Mouse (Mus musculus) cerebellum, adult 18-20 months (tissue): ENCODE results near the gene Dscam.

Experiments
- DNase-seq, 2 experiments: peaks; one replicate each; pipeline ENCODE4 v3.0.0; 2021

The Dscam gene

DNA sequence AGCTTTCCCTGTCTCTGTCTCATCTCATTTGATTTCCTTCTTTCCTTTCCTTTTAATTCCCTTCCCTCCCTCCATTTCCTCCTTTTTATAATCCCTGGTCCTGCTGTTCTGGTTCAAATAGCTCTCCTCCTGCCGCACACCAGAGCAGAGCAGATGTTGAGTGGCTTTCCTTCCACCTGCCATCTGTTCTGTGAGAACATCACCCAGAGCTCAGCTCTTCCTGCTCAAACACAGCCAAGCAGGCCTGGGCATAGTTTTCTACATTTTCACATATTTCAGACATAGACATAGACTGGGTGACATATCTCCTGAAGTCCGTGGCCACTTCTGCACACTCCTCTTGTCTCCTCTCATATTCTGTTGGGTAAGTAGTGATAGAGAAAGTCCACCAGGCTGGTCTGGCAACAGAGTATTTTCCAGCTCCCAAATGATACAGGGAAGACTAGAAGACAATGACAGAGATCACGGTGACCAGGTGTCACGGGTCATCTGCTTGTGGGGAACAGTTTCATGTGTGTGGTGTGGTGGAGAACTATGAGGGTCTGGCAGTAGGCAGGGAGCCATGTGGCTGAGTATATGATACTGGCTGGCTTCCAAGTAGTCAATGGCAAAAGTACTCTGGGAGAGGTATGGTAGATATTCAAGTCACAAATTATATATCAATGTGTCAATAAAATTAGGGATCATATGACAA lies 536.3 kb downstream of the Dscam start:
- DNase-seq, result no peak

DNA sequence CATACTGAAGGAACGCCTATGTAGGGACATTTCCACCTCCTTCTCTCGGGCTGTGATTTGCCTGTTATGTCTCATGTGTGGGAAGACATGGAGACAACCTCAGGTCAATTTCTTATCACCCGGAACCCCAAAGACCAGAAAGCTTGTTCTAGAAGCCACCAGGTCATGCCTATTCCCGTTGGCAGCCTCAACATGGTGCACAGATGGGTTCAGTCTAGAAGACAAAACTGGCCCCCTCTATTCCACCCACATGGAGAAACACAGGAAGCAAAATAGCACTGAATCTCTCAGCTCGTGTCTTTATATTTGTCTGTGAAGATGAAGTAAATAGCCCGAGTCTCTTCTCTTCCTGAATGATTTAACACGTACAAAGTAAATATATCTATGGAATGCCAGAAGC lies 540.3 kb downstream of the Dscam start:
- no peak for DNase-seq

DNA sequence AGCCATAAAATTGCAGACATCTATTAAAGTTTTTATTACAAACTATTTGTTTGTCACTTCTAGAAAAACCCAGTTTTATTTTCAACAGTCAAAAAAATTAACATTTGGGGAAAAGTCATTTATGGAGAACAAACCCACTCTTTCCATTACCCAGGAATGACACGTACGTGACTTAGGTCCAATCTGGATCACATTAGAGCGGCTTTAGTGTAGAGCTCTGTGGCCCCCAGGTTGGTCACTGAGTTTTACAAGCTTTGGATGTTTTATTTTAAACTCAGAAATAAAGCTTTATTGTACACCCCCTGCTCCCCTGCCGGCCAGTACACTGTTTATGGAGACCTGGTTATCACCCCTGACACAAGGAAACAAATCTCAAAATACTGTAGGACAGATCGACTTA lies 540.9 kb downstream of the Dscam start:
- no peak for DNase-seq

DNA sequence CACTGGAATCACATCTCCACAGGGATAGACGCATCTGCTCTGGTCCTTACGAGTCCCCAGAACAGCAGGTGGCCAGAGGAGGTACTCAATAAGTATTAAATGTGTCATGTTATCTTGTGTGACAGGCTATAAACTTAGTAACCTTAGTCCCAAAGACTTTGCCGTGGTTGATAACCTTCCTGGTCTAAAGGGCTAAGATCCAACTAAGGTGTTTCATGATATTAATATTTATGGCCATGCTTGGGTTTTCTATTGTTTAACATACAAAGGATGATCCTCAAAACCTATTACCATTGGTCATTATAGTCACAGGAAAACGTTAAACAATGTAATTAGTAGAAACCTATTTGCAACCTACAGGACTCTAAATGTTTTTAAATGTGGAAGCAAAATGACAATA lies 545.1 kb downstream of the Dscam start:
- no peak for DNase-seq

DNA sequence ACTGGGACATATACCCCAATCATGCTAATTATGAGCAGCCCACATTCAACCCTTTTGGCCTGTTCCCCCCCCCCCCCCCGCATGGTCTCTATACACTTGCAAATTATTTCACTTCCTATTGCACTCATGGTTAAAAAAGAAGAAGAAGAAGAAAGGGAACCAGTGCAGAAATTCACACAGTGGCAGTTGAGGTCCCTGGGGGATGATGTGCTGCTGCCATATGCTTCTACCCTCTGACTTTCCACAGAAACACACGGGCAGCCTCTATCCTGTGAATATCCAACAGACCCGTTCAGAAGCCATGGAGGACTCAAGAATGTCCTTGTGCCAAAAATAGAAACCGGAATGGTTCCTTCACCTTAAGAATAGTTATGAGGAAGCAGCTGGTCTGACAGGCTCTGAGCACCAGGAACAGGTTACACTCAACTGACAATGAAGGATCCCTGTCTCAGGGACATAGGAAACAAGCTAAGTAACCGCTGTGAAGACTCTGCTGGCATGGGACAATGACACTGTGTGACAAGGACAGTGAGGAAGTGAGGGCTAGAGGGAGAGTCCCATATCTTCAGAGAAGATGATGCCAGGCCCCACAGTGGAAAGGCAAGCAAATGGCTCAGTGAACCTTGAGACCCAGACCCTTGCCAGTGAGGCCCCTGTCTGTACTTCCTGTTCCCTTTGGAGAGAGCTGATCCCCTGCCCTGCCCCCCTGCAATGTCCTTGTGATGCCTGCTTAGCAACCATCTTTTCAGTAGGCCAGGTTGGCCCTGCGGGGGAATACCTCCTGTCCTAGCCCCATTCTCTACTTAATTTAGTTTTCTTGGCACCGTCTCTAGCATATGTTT lies 545.8 kb downstream of the Dscam start:
- peak; percentile 15 to 18 for DNase-seq

DNA sequence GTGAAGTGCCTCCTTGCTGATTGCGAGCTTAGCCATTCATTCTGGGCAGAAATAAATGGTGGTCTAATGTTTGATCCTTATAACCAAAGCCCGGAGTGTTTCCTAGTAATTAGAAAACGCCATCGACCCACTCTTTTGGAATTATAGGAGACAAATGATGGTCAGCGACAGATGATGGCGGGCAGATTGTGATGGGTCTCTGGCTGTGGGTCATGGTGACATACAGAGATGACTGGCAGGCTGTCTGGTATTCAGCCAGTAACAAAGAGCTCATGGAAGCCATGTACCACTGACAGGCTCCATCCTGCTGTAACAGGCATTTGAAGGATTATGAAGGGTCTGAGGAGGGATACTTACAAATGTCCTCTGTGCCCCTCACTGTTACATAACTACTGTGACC lies 549.7 kb downstream of the Dscam start:
- DNase-seq, result peak; percentile 55 to 62

DNA sequence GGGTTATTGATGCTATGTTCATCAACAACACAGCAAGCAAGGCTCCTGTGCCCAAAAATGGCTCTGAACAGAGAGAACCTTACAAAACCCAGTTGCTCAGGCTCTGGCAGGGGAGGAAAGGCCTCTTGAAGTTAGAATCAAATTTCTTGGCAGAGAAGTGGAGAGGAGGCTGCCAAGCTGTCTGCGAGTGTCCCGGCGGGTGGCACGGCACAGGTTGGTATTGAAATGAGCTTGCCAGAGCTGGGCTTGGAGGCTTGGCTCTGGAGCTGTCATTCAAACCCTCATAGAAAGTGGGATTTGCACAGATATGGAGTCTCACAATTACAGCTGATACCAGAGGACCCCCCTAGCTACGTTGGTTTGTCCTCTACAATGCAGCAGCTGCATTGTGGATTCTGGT lies 550.1 kb downstream of the Dscam start:
- DNase-seq, result peak; percentile 86 to 90

DNA sequence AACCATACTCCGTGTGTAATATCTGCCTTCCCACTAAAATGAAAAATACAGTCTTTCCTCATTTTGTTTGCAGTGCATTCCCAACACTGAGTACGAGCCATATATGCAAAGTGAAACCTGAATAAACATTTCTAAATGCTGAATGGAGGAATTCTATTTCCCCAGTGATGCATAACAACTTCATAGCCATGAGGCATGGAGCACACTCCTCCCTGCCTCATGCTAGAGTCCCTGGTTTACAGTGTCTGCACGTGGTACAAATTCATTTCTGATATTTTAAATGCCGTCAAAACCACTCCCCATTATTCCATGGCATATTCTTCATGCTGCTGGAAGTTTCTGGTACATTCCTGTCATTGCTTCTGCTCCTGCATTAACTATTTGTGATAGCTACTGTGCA lies 552.8 kb downstream of the Dscam start:
- no peak for DNase-seq

DNA sequence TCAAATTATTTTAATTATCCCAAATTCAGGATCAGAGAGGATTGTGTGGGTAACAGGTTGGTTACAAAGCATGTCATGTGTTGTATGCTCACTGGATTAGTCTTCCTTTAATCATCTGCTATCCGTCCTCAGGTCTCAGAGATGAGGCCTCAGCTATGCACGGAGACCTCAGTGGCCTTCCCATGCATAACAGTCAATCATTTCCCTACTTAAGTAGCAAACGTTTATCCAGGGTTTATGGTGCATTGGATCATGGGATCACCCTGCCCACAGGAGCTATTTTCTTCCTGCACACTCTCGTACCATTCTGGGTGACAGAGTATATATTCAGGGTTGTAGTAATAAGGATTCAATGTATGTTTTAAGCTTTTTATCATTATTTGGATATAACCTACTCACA lies 557.3 kb downstream of the Dscam start:
- DNase-seq, result no peak

DNA sequence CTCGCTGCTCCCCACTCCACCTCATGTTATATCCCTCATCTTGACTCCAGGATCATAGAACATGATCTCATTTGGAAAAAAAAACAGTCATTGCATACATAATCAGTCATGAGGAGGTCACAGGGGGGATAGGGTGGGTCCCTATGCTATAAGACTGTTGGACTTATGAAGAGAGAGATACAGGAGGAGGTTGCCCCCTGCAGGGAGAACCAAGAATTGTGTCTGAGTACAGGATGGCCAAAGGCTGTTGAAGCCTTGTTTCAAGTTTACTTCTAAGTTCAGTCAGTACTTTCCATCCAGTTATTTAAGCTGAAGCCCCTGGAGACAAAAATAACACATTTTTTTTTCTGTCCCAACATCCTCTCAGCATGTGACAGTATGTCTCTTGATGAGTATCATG lies 559.7 kb downstream of the Dscam start:
- DNase-seq, result peak; percentile 15 to 22

DNA sequence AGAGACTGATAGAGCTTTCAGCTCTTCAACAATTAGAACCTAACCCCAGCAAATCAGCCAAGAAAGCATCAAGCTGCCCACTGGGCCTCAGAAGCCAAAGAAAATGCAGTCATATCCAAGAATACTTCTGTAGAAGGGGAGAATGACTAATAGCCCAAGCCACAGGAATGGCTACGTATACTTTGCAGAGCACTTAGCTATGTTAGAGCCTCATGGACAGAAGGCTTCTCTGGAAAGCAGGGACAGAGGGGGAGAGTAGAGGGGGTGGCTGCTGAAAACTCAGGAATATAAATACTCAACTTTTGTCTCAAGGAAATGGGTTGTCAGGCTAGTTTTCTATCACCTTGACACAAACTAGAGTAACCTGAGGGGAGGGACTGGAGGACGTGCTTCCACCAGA lies 568.3 kb downstream of the Dscam start:
- no peak for DNase-seq

DNA sequence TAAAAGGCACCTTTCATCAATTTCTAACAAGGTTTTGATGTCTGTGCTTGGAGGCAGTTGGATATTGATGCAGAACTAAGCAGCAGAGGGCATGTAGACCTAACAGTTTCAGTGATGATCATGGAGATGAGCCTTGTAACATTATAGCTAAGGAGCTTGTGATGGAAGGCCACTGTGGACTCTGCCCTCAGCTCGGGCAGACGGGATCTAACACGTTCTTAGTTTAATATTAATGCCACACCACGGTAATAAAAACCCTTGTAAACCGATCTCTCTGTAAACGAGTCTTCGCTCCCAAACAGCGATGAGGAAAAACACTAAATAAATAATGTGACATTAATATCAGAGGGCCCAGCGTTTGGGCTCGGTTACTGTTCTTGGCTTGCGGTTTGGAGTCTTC lies 569.8 kb downstream of the Dscam start:
- no peak for DNase-seq

DNA sequence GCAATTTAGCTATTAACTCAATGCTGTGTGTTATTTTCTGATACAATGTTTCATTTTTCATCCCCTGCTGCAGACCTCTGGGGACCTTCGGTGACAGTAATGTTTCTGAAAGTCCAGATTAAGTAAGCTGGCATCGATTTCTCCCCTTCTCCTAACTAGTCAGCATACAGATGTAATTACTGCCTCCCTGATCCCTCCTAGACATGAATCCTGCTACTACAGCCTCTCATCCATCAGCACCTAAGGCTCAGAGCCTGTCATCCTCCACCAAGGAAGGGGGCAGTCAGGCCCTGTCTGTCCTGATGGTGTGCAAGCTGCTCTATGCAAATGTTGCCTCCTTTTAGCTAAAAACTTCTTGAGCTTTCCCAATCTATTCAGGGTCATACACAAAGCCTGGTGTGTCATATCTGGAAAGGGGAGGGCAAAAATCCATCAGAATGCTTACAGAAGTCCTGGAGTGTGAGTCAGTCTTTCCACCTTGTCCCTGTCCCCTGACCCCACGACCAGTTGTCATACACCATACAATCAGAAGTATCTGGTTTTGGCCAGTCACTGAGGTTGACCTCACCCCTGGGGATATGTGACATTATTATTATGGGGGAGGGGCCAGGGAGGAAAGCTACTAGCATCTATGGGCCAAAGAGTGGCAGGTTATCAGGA lies 571.0 kb downstream of the Dscam start:
- DNase-seq, result no peak

DNA sequence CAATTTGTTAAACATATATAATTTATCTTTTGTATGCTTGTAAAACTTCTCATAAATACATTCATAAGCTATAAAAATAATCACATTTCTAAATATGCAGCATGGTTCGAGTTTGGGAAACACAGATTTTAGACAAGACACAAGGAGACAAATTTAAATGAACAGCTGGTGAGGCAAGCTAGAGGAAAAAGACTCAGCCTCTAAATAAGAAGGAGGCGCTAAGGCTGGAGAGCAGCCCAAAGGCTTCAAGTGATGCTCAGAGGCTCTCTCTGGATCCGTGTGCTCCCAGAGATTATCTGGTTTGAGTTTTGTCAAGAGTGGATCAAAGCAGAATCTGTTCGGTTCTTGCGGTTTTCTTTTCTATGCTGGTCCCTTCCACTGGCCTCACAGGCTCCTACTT lies 594.7 kb downstream of the Dscam start:
- no peak for DNase-seq

DNA sequence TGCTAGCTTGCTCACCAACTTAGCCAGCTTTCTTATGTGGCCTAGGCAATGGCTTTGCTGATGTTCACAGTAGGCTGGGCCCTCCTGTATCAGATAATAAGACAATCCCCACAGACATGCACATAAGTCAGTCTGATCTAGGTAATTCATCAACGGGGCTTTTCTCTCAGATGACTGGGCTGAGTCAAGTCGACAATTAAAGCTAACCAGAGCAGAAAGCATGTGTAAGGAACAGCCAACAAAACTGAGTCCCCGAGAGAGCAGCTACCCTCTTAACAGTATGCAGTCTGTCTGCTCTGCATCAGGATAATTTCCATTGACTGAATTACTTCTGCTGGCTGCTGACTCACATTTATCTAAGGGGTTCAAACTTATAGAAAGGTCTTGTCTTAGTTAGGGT lies 603.1 kb downstream of the Dscam start:
- DNase-seq, result no peak

DNA sequence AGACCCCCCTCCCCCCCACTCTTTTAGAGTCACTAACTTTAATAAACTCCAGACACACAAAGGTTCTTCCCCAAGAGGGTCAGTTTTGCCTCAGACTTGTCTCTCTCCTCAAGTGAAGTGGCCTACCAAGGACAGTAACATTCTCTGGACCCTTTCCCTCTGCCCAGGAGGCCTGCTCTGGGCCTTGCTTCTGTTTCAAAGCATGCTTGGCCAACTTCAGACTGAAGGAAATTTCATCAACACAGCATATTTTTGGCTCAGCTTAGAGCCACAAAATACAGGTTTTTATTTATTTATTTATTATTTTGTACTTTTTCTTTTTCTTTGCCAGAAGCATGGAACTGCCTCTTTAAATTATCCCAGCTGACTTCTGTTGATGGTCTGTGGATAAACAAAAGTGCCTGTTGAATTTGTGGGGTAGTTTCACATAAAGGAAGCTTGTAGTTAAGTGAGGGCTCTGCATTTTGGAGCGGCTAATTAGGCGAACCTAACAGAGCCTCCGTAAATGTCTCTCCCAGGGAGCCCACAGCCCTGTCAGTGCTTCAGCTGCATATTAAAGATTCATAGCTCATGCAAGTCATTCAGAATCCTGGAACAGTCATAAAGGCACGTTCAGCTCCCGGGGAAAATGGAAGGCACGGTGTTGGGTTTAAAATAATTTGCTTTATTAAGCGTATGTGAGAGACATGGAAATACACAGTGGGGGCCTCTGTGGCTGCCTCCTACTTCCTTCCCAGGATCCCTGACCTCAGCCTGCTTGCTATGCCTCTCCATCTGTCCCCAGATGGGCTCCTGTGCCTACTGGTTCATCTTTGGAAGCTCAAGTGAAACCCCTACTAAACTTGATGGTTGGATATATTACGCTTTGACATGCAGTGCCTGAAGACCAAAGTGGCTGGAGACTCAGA lies 606.9 kb downstream of the Dscam start:
- no peak for DNase-seq

DNA sequence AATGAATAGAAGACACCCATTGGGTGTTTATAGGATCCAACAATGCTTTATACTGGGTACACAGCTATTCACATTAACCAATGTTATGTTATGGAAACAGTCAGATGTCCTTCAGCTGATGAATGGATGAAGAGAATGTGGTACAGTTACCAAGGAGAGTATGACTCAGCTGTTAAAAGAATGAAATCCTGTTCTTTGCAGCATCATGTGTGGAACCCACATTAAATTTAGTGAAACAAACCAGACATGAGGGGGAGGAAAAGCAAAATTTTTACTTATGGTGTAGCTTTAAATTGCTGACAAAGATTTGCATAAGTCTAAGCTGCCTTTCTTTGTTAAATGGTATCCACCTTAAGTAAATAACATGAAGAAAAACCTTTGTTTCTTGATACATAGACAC lies 610.8 kb downstream of the Dscam start:
- DNase-seq, result no peak

DNA sequence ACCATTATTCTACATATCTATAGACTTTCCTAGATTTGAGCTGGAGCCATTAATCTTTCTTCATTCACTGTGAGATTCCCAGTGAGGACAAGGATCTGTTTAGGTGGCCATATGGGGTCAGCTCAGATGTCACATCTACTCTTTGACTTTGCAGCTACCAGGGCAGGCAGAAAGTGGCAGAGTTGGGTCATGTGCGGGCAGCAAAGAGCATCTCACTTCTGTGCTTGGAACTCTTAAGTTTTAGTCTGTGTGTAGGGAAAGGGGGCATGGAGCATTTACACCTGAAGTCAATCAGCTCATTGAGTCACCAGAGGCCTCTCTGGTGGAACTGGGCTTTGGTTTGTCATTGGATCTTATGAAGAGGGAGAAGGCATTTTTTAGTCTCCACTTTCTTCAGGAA lies 612.2 kb downstream of the Dscam start:
- no peak for DNase-seq

DNA sequence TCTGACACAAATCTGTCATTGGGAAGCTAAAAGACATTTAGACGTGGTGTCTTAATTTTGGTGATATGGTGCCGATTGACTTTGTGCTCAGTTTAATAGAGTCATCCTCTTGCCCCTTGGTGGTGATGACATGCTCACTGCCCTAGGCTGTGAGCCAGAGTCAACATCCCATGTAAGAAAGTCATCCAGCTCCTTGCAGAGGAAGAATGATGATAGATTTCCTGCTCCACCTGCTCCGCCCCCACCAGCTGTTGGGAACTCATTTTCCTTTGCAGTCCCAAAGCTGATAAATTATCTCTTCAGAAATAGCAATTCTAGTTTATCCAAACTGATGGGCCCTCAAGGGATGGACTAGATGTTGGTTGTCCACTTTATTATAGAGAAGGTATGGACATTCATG lies 613.9 kb downstream of the Dscam start:
- no peak for DNase-seq

DNA sequence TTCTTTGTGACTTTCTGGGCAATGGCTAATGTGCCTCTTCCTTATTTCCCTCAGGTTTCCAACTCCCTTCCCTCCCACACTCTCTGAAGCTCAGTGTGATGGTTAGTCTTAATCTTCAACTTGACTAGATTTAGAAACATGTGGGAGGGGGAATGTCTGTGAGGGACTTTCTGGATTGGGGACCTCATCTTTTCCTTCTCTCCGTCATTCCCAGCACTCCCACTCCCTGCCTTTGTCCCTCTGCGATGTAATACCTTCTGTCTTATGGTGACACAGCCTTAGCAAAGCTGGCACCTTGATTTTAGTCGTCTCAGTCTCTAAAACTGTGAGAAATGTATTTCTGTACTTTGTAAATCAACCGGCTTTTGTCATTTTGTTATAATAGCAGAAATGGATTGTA lies 615.1 kb downstream of the Dscam start:
- DNase-seq, result no peak

DNA sequence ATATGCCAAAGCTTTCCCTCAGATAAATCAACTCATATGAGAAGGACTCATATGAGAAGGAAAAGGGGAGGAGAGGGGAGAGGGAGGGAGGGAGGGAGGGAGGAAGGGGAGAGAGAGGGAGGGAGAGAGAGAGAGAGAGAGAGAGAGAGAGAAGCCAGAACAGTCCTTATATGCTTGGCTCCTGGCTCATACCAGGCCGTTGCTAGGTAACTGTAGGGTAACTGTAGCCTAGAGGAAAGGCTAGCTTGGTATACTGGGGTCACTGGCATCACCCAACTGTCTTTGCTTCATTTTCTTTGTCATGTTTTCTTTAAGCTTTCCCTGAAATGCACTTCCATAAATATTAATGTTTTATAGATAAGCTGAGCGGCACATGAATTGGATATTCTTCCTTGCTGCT lies 617.9 kb downstream of the Dscam start:
- no peak for DNase-seq

DNA sequence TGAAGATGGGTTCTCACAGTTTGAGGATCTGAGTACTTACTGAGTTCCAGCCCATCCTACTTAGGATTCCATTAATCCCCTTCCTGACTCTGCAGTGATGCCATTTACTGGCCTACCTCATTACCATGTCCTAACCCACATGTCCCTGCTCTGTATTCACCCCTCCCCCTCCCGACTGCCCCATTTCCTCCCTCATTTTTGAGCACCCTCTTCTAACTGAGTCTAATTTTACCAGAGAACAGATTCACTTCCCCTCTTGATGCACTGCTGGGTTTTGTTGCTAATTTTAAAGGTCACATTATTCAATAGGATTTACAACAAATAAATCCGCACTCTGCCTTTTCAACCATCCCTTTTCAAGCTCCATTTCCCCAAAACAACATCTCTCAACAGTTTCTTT lies 629.5 kb downstream of the Dscam start:
- no peak for DNase-seq
